8 mouse cellular contexts compared by ENCODE assay signal in the genomic region with DNA sequence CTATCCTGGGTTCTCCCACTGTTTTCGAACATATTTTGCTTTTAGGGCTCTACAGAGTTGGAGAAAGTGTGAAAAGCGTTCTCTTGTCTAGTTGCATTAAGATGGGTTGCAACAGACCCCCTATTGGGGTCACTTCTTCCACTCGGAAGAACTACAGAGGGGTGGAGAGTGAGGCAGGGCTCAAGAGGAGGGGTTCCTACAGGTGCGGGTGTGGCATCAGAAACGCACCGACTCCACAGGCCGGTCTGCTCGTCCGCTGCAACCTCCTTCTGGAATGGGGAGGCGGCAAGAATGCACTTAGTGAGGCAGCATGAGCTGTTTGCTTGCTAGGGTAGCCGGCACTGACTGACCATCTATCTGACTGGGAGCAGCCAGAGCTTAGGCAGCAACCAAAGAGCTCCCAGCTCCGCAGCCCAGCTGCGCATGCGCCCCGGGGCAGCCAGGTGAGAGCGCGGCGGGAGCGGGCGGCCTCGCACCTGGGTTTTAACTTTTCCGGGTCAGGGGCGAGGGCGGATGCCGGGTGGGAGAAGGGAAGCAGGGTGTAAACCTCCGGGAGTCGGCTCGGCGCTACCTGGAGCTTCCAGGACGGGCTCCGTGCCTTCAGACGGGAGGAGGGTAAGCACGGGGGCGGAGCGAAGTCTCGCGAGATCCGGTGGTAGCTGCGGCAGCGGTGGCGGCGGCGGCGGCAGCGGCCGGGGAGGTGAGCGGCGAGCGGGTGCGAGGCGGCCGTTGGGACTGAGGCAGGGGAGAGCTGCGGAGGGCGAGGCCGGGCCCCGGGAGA. TPM values are rescaled to one million over a fixed set of nuclear protein-coding genes. Genes with fewer than 3 reads are reported as not detected.
DNase-seq lines count a peak whose midpoint lies in the region.

A gene (plus strand): TSS at position 627 of the 781 bp plus-strand sequence.

- peak within 1 kb of the TSS; percentile 97 for H3K4me3 ChIP-seq in megakaryocyte, embryonic 14.5 days (replicated peaks)

- peaks cover 26% of the 10 kb centered on the region for H3K27me3 ChIP-seq in megakaryocyte, embryonic 14.5 days (replicated peaks)

- H3K4me1 ChIP-seq in megakaryocyte, embryonic 14.5 days, result peaks cover 38% of the 10 kb centered on the region

- DNase-seq in adrenal gland, adult (ENCODE audit: inconsistent age in 2 of 2, low spot score in 1 of 2), result peak; percentile 93 to 98
- DNase-seq in embryo, embryonic 10 days (ENCODE audit: low spot score), result peak; percentile 94
- peak; percentile 94 for DNase-seq in gastrocnemius, postnatal 10 days
- peak; percentile 94 for DNase-seq in induced T-regulatory cell, adult 2 months (ENCODE audit: low read depth)
- peak; percentile 71 to 83 for DNase-seq in left cerebral cortex, adult 9 months (ENCODE audit: low spot score in 2 of 2)
- DNase-seq in right cerebral cortex, adult 2 months (ENCODE audit: low spot score in 2 of 2), result peak; percentile 85 to 90
- DNase-seq in urinary bladder, postnatal 10 days (ENCODE audit: low spot score), result peak; percentile 72

- H3K36me3 ChIP-seq in megakaryocyte, embryonic 14.5 days (replicated peaks; ENCODE audit: low read length), result no peaks in the 10 kb centered on the region

- H3K9me3 ChIP-seq in megakaryocyte, embryonic 14.5 days, result no peaks in the 10 kb centered on the region

RNA-seq across cellular contexts. Expression of the gene that starts here (rescaled TPM):
- total RNA-seq in gastrocnemius, postnatal 10 days (2021), result 10 to 100 TPM; 39.5 TPM
- 0.49 TPM in 1 of 2 replicates, not detected in the other for polyA plus RNA-seq in megakaryocyte, embryonic 14.5 days (2012; ENCODE audit: insufficient read depth, low replicate concordance)

Comparison
In these comparisons a context has a peak if more than half of its experiments do, and no peak if none do; other contexts are left out.
1. Peak in every context shown above with its lines: DNase-seq and H3K4me3 ChIP-seq.